Mouse (Mus musculus) cerebellum, adult 2 months (tissue): ENCODE data around the gene Ppp5c.

Source experiments
- CTCF ChIP-seq: fragments of 200-500 bp; IDR thresholded peaks from 2 replicates; pipeline ENCODE4 v1.5.1; 2011; ENCODE audit warnings: low read depth, mild to moderate bottlenecking, control low read depth, low read length, moderate library complexity, borderline replicate concordance; ENCODE audit not compliant: insufficient read depth
- POLR2A ChIP-seq: fragments of 200-500 bp; IDR thresholded peaks from 2 replicates; pipeline ENCODE4 v1.6.1; 2011; ENCODE audit warnings: low read length, control low read depth, borderline replicate concordance; ENCODE audit not compliant: insufficient read depth

- TF ChIP-seq CTCF (no peak), POLR2A (no peak)
Measured at GRCm38 (mm10) chr7:17047041-17047682, 19.4 kb upstream of the Ppp5c start.
